Mouse (Mus musculus) embryonic fibroblast, embryonic 13.5 days (primary cell): ENCODE data around the gene Phactr1.

Source experiments
- CTCF ChIP-seq: IDR thresholded peaks from 2 replicates; pipeline ENCODE4 v1.5.1; 2011; ENCODE audit warnings: mild to moderate bottlenecking, control low read depth, low read length, moderate library complexity, borderline replicate concordance; ENCODE audit not compliant: insufficient read depth
- POLR2A ChIP-seq: IDR thresholded peaks from 2 replicates; pipeline ENCODE4 v1.6.1; 2011; ENCODE audit warnings: low read depth, mild to moderate bottlenecking, control low read depth, low read length, moderate library complexity

DNA sequence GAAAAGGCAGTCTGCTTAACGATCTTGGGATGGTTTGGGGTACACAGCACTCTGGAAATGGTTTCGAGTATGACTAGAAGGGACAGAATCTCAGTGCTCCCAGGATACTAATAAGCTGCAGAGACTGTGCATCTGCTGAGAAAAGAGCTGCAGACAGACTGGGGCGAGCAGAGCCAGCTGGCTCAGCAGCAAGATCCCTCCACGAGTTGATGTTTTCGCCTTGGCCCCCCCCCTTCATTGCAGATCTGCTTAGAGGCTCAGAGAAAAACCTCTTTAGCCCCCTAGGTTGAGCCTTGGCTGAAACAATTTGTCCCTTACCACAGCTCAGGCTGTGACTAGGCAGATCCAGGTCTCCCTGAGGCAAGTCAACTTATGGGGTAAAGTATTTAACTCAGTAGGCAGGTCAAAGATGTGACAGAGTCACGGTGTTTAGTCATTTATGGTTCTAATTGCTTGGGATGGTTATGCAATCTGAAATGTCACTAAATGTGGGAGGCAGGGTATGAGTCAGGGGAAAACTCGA lies 45.3 kb downstream of the Phactr1 start:
- TF ChIP-seq CTCF (no peak), POLR2A (no peak)
